12 mouse cellular contexts compared by ENCODE assay signal in genomic region chr5:64391346-64391745, GRCm38 (mm10).
DNase-seq lines count a peak whose midpoint lies in the region; ATAC-seq lines count a peak whose summit lies in the region.
"Had no signal": no experiment of that assay in that cellular context is flagged by ENCODE, and none has a peak within 500 bp of the region (broad histone marks: within the 10 kb centered on the region; RNA-seq: fewer than 3 reads in every experiment).

No protein-coding gene starts in this region.

- no peak for DNase-seq in kidney, postnatal 4 days
- no peak for DNase-seq in adipocyte (ENCODE audit: low spot score)
- no peak for DNase-seq in spleen, adult 12 weeks (ENCODE audit: low spot score)
- DNase-seq: adrenal gland, postnatal 10 days; cerebellum, adult 2 months had no signal

- ATAC-seq in kidney, embryonic 15.5 days (replicated peaks; ENCODE audit: low FRiP score) = peak; percentile 70
- ATAC-seq in CD4-positive, CD25-positive, alpha-beta regulatory T cell, adult 4 months = peak; percentile 82
- ATAC-seq in megakaryocyte progenitor cell, adult 5-6 weeks (replicated peaks; ENCODE audit: poor library complexity) = peak; percentile 62
- ATAC-seq in forebrain, embryonic 15.5 days (replicated peaks) = no peak
- ATAC-seq: midbrain, embryonic 16.5 days had no signal

- H3K4me3 ChIP-seq in kidney, embryonic 15.5 days (replicated peaks) = no peak overlapping the region
- peak overlapping the region; percentile 17 for H3K4me3 ChIP-seq in brown adipose tissue, adult 24 weeks (ENCODE audit: insufficient read depth, low read depth, low read length)
- H3K4me3 ChIP-seq in forebrain, embryonic 15.5 days = no peak overlapping the region
- H3K4me3 ChIP-seq: liver, embryonic 15.5 days had no signal

- no peak overlapping the region for H3K9ac ChIP-seq in kidney, embryonic 15.5 days
- no peak overlapping the region for H3K9ac ChIP-seq in forebrain, embryonic 15.5 days (replicated peaks)
- H3K9ac ChIP-seq: liver, embryonic 15.5 days had no signal

- peak overlapping the region; percentile 43 for H3K27ac ChIP-seq in kidney, embryonic 15.5 days
- peak overlapping the region; percentile 94 for H3K27ac ChIP-seq in brown adipose tissue, adult 24 weeks (replicated peaks; ENCODE audit: low read depth, low read length)
- H3K27ac ChIP-seq in forebrain, embryonic 15.5 days (replicated peaks) = no peak overlapping the region
- H3K27ac ChIP-seq: liver, embryonic 15.5 days had no signal

- WGBS in kidney, embryonic 15.5 days = 34% methylated on average over 4 of the region's 4 CpGs
- WGBS in forebrain, embryonic 15.5 days = 77% methylated on average over 4 of the region's 4 CpGs

- no peaks in the 10 kb centered on the region for H3K9me3 ChIP-seq in kidney, embryonic 15.5 days (replicated peaks)
- H3K9me3 ChIP-seq in forebrain, embryonic 15.5 days = no peaks in the 10 kb centered on the region
- H3K9me3 ChIP-seq: liver, embryonic 15.5 days had no signal

- peaks cover 55% of the 10 kb centered on the region for H3K4me1 ChIP-seq in kidney, embryonic 15.5 days
- peaks cover 44% of the 10 kb centered on the region for H3K4me1 ChIP-seq in brown adipose tissue, adult 24 weeks (ENCODE audit: control insufficient read depth, insufficient read depth, insufficient read length, low read length)
- H3K4me1 ChIP-seq in forebrain, embryonic 15.5 days = peaks cover 14% of the 10 kb centered on the region

- no peaks in the 10 kb centered on the region for H3K27me3 ChIP-seq in kidney, embryonic 15.5 days
- no peaks in the 10 kb centered on the region for H3K27me3 ChIP-seq in forebrain, embryonic 15.5 days

- H3K36me3 ChIP-seq in kidney, embryonic 15.5 days = no peaks in the 10 kb centered on the region
- H3K36me3 ChIP-seq in forebrain, embryonic 15.5 days = no peaks in the 10 kb centered on the region
- H3K36me3 ChIP-seq: liver, embryonic 15.5 days had no signal

- H3K4me2 ChIP-seq in kidney, embryonic 15.5 days = no peak overlapping the region
- H3K4me2 ChIP-seq in forebrain, embryonic 15.5 days (replicated peaks) = no peak overlapping the region
- H3K4me2 ChIP-seq: liver, embryonic 15.5 days had no signal
